Comparison of ENCODE assay signal across 17 mouse cellular contexts in the genomic region with DNA sequence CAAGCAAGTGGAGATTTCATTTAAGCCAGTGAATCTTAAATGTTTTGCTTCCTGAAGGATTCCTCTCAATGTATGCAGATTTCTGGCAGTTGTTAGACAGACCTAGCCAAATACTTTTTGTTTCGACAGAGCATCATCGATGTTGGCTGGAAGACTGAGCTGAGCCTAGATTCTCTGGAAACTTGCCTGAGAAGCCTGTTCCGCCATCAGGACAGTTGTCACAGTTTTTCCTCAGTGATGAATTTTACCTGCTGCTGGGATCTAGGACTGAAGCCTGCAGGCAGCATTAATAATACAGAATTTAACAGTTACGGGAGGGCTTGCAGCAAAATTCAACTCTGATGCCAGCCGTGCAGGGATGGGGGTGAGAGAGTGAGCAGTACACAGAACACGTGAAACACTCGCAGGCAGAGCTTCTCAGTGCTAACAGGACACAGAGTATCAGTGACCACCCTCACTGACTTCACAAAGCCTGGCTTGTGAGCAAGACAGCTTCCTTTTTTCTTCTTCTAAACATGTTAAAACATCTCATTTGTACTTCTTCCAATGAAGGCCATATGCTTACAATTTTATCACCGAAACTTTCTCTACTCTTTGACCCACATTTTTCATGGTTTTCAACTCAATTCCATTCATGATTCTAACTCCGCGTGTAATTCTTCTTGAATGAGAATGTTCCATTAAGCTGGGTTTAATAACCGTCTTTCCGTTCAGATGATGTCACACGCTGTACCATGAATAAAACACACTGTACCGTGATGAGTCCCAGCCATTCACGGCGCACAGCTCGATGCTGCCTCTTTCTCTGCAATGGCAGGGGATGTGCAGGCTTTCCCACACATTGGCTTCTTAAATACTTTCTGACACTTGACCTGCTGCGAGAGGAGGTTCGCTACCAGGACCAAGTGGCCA. TPM values are rescaled to one million over a fixed set of nuclear protein-coding genes. Genes with fewer than 3 reads are reported as not detected.
DNase-seq lines count a peak whose midpoint lies in the region; ATAC-seq and TF ChIP-seq lines count a peak whose summit lies in the region.
"Had no signal": no experiment of that assay in that cellular context is flagged by ENCODE, and none has a peak within 500 bp of the region (broad histone marks: within the 10 kb centered on the region; RNA-seq: fewer than 3 reads in every experiment).

No protein-coding gene starts in this region.

- peak; percentile 58; the same call in 1 of the 2 replicates for ATAC-seq in forebrain, embryonic 14.5 days
- no peak for ATAC-seq in forebrain, embryonic 12.5 days (ENCODE audit: low FRiP score)
- ATAC-seq in megakaryocyte, adult 5-6 weeks (ENCODE audit: poor library complexity, severe bottlenecking) = no peak
- ATAC-seq in forebrain, postnatal 0 days = peak; percentile 92
- ATAC-seq in neural tube, embryonic 15.5 days (ENCODE audit: low FRiP score) = no peak
- ATAC-seq in kidney, embryonic 16.5 days (ENCODE audit: low FRiP score, low TSS enrichment) = no peak
- ATAC-seq: inflammation-experienced regulatory T-cells, adult 6 months had no signal

- no peaks in the 10 kb centered on the region for H3K4me1 ChIP-seq in forebrain, embryonic 14.5 days (ENCODE audit: control insufficient read depth, insufficient read depth, low read length)
- no peaks in the 10 kb centered on the region for H3K4me1 ChIP-seq in forebrain, embryonic 12.5 days
- no peaks in the 10 kb centered on the region for H3K4me1 ChIP-seq in megakaryocyte, embryonic 14.5 days
- no peaks in the 10 kb centered on the region for H3K4me1 ChIP-seq in forebrain, postnatal 0 days (ENCODE audit: insufficient read depth)
- peaks cover 3% of the 10 kb centered on the region; the same call in 1 of the 2 replicates for H3K4me1 ChIP-seq in neural tube, embryonic 15.5 days
- peaks cover 9% of the 10 kb centered on the region; the same call in 1 of the 2 replicates for H3K4me1 ChIP-seq in kidney, embryonic 16.5 days (ENCODE audit: insufficient read depth, low read length)
- H3K4me1 ChIP-seq: embryonic facial prominence, embryonic 12.5 days; lung, embryonic 15.5 days had no signal

- peak; percentile 64 for DNase-seq in forebrain, embryonic 14.5 days (ENCODE audit: low spot score)
- peak; percentile 52 for DNase-seq in forebrain, postnatal 0 days
- DNase-seq in gastrocnemius, postnatal 10 days = no peak
- DNase-seq: B cell, adult 2 months; cerebellum, adult 9-11 months; heart, postnatal 4 days had no signal

- no peak overlapping the region for H3K9ac ChIP-seq in forebrain, embryonic 14.5 days (ENCODE audit: low read length)
- no peak overlapping the region for H3K9ac ChIP-seq in forebrain, embryonic 12.5 days
- no peak overlapping the region for H3K9ac ChIP-seq in forebrain, postnatal 0 days
- no peak overlapping the region for H3K9ac ChIP-seq in neural tube, embryonic 15.5 days (replicated peaks)
- no peak overlapping the region for H3K9ac ChIP-seq in kidney, embryonic 16.5 days (replicated peaks; ENCODE audit: low read length)
- H3K9ac ChIP-seq: embryonic facial prominence, embryonic 12.5 days; limb, embryonic 12.5 days; lung, embryonic 15.5 days; neural tube, embryonic 13.5 days had no signal

- no peak overlapping the region for H3K4me3 ChIP-seq in forebrain, embryonic 14.5 days (ENCODE audit: low read depth, low read length)
- no peak overlapping the region for H3K4me3 ChIP-seq in forebrain, embryonic 12.5 days (replicated peaks)
- peak overlapping the region; percentile 50 for H3K4me3 ChIP-seq in megakaryocyte, embryonic 14.5 days (replicated peaks)
- H3K4me3 ChIP-seq in forebrain, postnatal 0 days (ENCODE audit: low read depth, low read length) = no peak overlapping the region
- H3K4me3 ChIP-seq in neural tube, embryonic 15.5 days (replicated peaks) = no peak overlapping the region
- H3K4me3 ChIP-seq in kidney, embryonic 16.5 days (ENCODE audit: low read length) = no peak overlapping the region
- H3K4me3 ChIP-seq: embryonic facial prominence, embryonic 12.5 days; limb, embryonic 12.5 days; lung, embryonic 15.5 days; neural tube, embryonic 13.5 days had no signal

- H3K27me3 ChIP-seq in forebrain, embryonic 14.5 days (replicated peaks; ENCODE audit: control insufficient read depth, insufficient read depth, low read length) = no peaks in the 10 kb centered on the region
- H3K27me3 ChIP-seq in forebrain, embryonic 12.5 days = 0 out of 2 replicates have a peak, but pooled peaks cover under 1% of the 10 kb centered on the region
- peaks cover 2% of the 10 kb centered on the region for H3K27me3 ChIP-seq in megakaryocyte, embryonic 14.5 days (replicated peaks)
- H3K27me3 ChIP-seq in forebrain, postnatal 0 days (ENCODE audit: insufficient read depth, low read length) = no peaks in the 10 kb centered on the region
- H3K27me3 ChIP-seq in neural tube, embryonic 15.5 days (replicated peaks) = 0 out of 2 replicates have a peak, but pooled peaks cover 3% of the 10 kb centered on the region
- no peaks in the 10 kb centered on the region for H3K27me3 ChIP-seq in kidney, embryonic 16.5 days (ENCODE audit: insufficient read depth, low read length)
- H3K27me3 ChIP-seq: embryonic facial prominence, embryonic 12.5 days had no signal

- H3K4me2 ChIP-seq in forebrain, embryonic 14.5 days (ENCODE audit: low read length) = no peak overlapping the region
- no peak overlapping the region for H3K4me2 ChIP-seq in forebrain, embryonic 12.5 days
- peak overlapping the region; percentile 17 for H3K4me2 ChIP-seq in forebrain, postnatal 0 days (ENCODE audit: low read depth)
- H3K4me2 ChIP-seq in neural tube, embryonic 15.5 days = peak overlapping the region; percentile 13; the same call in 1 of the 2 replicates
- H3K4me2 ChIP-seq in kidney, embryonic 16.5 days (replicated peaks; ENCODE audit: low read depth, low read length) = no peak overlapping the region
- H3K4me2 ChIP-seq: embryonic facial prominence, embryonic 12.5 days; limb, embryonic 12.5 days; lung, embryonic 15.5 days; neural tube, embryonic 13.5 days had no signal

- 72% methylated on average over 19 of the region's 19 CpGs for WGBS in forebrain, embryonic 14.5 days
- WGBS in forebrain, embryonic 12.5 days = 85% methylated on average over 19 of the region's 19 CpGs
- 55% methylated on average over 19 of the region's 19 CpGs for WGBS in forebrain, postnatal 0 days
- 54% methylated on average over 19 of the region's 19 CpGs for WGBS in neural tube, embryonic 15.5 days
- 88% methylated on average over 19 of the region's 19 CpGs for WGBS in kidney, embryonic 16.5 days

- TF ChIP-seq CTCF in forebrain, postnatal 0 days (IDR thresholded peaks at IDR 0.05; ENCODE audit: low read depth) = no peak

- no peak overlapping the region for H3K27ac ChIP-seq in forebrain, embryonic 14.5 days (ENCODE audit: low read depth, low read length)
- H3K27ac ChIP-seq in forebrain, embryonic 12.5 days = no peak overlapping the region
- no peak overlapping the region for H3K27ac ChIP-seq in forebrain, postnatal 0 days (ENCODE audit: low read depth, low read length)
- H3K27ac ChIP-seq in neural tube, embryonic 15.5 days (replicated peaks) = no peak overlapping the region
- H3K27ac ChIP-seq in kidney, embryonic 16.5 days (ENCODE audit: low read length) = no peak overlapping the region
- H3K27ac ChIP-seq: embryonic facial prominence, embryonic 12.5 days; kidney, postnatal 0 days; limb, embryonic 12.5 days; lung, embryonic 15.5 days; neural tube, embryonic 13.5 days had no signal

- H3K9me3 ChIP-seq in forebrain, embryonic 14.5 days (replicated peaks; ENCODE audit: control insufficient read depth, low read length) = no peaks in the 10 kb centered on the region
- H3K9me3 ChIP-seq in forebrain, embryonic 12.5 days = no peaks in the 10 kb centered on the region
- H3K9me3 ChIP-seq in megakaryocyte, embryonic 14.5 days = peaks cover 3% of the 10 kb centered on the region; the same call in 1 of the 2 replicates
- no peaks in the 10 kb centered on the region for H3K9me3 ChIP-seq in forebrain, postnatal 0 days (ENCODE audit: low read length)
- H3K9me3 ChIP-seq in neural tube, embryonic 15.5 days (replicated peaks) = no peaks in the 10 kb centered on the region
- no peaks in the 10 kb centered on the region for H3K9me3 ChIP-seq in kidney, embryonic 16.5 days (ENCODE audit: low read length)
- H3K9me3 ChIP-seq: embryonic facial prominence, embryonic 12.5 days; limb, embryonic 12.5 days; lung, embryonic 15.5 days; neural tube, embryonic 13.5 days had no signal

- H3K36me3 ChIP-seq in forebrain, embryonic 14.5 days (ENCODE audit: control insufficient read depth, insufficient read depth, low read length) = no peaks in the 10 kb centered on the region
- H3K36me3 ChIP-seq in forebrain, embryonic 12.5 days (replicated peaks) = no peaks in the 10 kb centered on the region
- no peaks in the 10 kb centered on the region for H3K36me3 ChIP-seq in megakaryocyte, embryonic 14.5 days (replicated peaks; ENCODE audit: low read length)
- H3K36me3 ChIP-seq in forebrain, postnatal 0 days (ENCODE audit: insufficient read depth) = no peaks in the 10 kb centered on the region
- no peaks in the 10 kb centered on the region for H3K36me3 ChIP-seq in neural tube, embryonic 15.5 days
- H3K36me3 ChIP-seq in kidney, embryonic 16.5 days (ENCODE audit: insufficient read depth, low read length) = no peaks in the 10 kb centered on the region
- H3K36me3 ChIP-seq: embryonic facial prominence, embryonic 12.5 days; limb, embryonic 12.5 days; lung, embryonic 15.5 days; neural tube, embryonic 13.5 days had no signal

RNA-seq across cellular contexts. Expression of gene Agtr1a, which starts 6.0 kb away (rescaled TPM):
- 1.2 and 1.3 TPM in 2 replicates for polyA plus RNA-seq in forebrain, embryonic 14.5 days (2014; fragmentation: Nextera tagmentation; extraction: Ambion mirVana)
- polyA plus RNA-seq in forebrain, embryonic 12.5 days (2016; fragmentation: Nextera tagmentation; extraction: Ambion mirVana) = 0.83 and 1.4 TPM in 2 replicates
- not detected in 2 replicates for polyA plus RNA-seq in megakaryocyte, embryonic 14.5 days (2012; ENCODE audit: insufficient read depth, low replicate concordance)
- 0.40 and 1.4 TPM in 2 replicates for total RNA-seq in megakaryocyte, adult 5-6 weeks (2015)
- total RNA-seq in megakaryocyte, adult 5-6 weeks (2017) = 0.49 TPM in 1 of 2 replicates, not detected in the other
- total RNA-seq in forebrain, postnatal 0 days (2014; rRNA removed) = 1.1 and 1.8 TPM in 2 replicates
- 0.67 and 0.94 TPM in 2 replicates for polyA plus RNA-seq in forebrain, postnatal 0 days (2015; fragmentation: Nextera tagmentation; extraction: Ambion mirVana)
- polyA plus RNA-seq in neural tube, embryonic 15.5 days (2015; fragmentation: Nextera tagmentation; extraction: Ambion mirVana) = 1.8 and 2.2 TPM in 2 replicates
- 15.0 and 16.3 TPM in 2 replicates for polyA plus RNA-seq in kidney, embryonic 16.5 days (2015; fragmentation: Nextera tagmentation; extraction: Ambion mirVana)
- total RNA-seq in gastrocnemius, postnatal 10 days (2021) = 10 to 100 TPM; 16.1 to 16.5 TPM
- polyA plus RNA-seq: inflammation-experienced regulatory T-cells, adult 6 months had no signal

Comparison
In these comparisons a context has a peak if more than half of its experiments do, and no peak if none do; other contexts are left out.
1. ATAC-seq: peak in forebrain, embryonic 14.5 days (single experiment) and forebrain, postnatal 0 days (single experiment); none in forebrain, embryonic 12.5 days (single experiment), megakaryocyte, adult 5-6 weeks (single experiment), neural tube, embryonic 15.5 days (single experiment) and kidney, embryonic 16.5 days (single experiment).
2. H3K4me2 ChIP-seq: peak in forebrain, postnatal 0 days (single experiment) and neural tube, embryonic 15.5 days (single experiment); none in forebrain, embryonic 14.5 days (single experiment), forebrain, embryonic 12.5 days (single experiment) and kidney, embryonic 16.5 days (single experiment).